Mouse (Mus musculus) adrenal gland, adult 8-10 months (tissue): ENCODE data around the gene Fli1. TPM values are rescaled to one million over a fixed set of nuclear protein-coding genes. Genes with fewer than 3 reads are reported as not detected.

ENCODE experiments used
- DNase-seq: peaks from one replicate; pipeline ENCODE4 v3.0.0; 2022
- total RNA-seq, 4 experiments: library from RNA; stranded (reverse); gene quantifications; 2 replicates each; pipeline ENCODE4 v1.2.4; 2022

The Fli1 gene
- total RNA-seq, 4 experiments from 2014 or later: 12.0 to 20.5 (median 15.5) TPM

- no peak for DNase-seq
Observed at GRCm38 (mm10) chr9:32502256-32503010, 40.2 kb downstream of the Fli1 start.

GRCm38 (mm10) chr9:32500886-32501285, 41.8 kb downstream of the Fli1 start:
- no peak for DNase-seq

- no peak for DNase-seq
Observed at GRCm38 (mm10) chr9:32500063-32500462, 42.6 kb downstream of the Fli1 start.

GRCm38 (mm10) chr9:32499469-32499868, 43.2 kb downstream of the Fli1 start:
- no peak for DNase-seq

- no peak for DNase-seq
Observed at GRCm38 (mm10) chr9:32495643-32495997, 47.0 kb downstream of the Fli1 start.

GRCm38 (mm10) chr9:32494891-32495642, 47.6 kb downstream of the Fli1 start:
- no peak for DNase-seq

GRCm38 (mm10) chr9:32493588-32494423, 48.9 kb downstream of the Fli1 start:
- DNase-seq: no peak

- no peak for DNase-seq
Observed at GRCm38 (mm10) chr9:32492753-32493152, 49.9 kb downstream of the Fli1 start.

- no peak for DNase-seq
Observed at GRCm38 (mm10) chr9:32491484-32491883, 51.2 kb downstream of the Fli1 start.

GRCm38 (mm10) chr9:32489794-32490358, 52.8 kb downstream of the Fli1 start:
- no peak for DNase-seq

- no peak for DNase-seq
Observed at GRCm38 (mm10) chr9:32489315-32489714, 53.3 kb downstream of the Fli1 start.

- DNase-seq: no peak
Observed at GRCm38 (mm10) chr9:32488627-32489026, 54.0 kb downstream of the Fli1 start.

- DNase-seq: no peak
Observed at GRCm38 (mm10) chr9:32487823-32488222, 54.8 kb downstream of the Fli1 start.

GRCm38 (mm10) chr9:32487401-32487800, 55.3 kb downstream of the Fli1 start:
- no peak for DNase-seq

GRCm38 (mm10) chr9:32480418-32480817, 62.2 kb downstream of the Fli1 start:
- no peak for DNase-seq

GRCm38 (mm10) chr9:32478799-32479198, 63.9 kb downstream of the Fli1 start:
- DNase-seq: no peak

- DNase-seq: peak; percentile 30
Observed at GRCm38 (mm10) chr9:32478087-32478486, 64.6 kb downstream of the Fli1 start.

- no peak for DNase-seq
Observed at GRCm38 (mm10) chr9:32476604-32477003, 66.1 kb downstream of the Fli1 start.

GRCm38 (mm10) chr9:32474621-32475390, 67.9 kb downstream of the Fli1 start:
- no peak for DNase-seq

GRCm38 (mm10) chr9:32472346-32472745, 70.3 kb downstream of the Fli1 start:
- DNase-seq: no peak

GRCm38 (mm10) chr9:32469123-32469751, 73.4 kb downstream of the Fli1 start:
- DNase-seq: no peak
